Mouse (Mus musculus) hindbrain, embryonic 11.5 days (tissue): Measurements from ENCODE around the gene Snai1. TPM values are rescaled to one million over a fixed set of nuclear protein-coding genes. Genes with fewer than 3 reads are reported as not detected.

Experiments
- polyA plus RNA-seq: library from polyadenylated mRNA; unstranded; fragments of >200 nt; fragmentation: Nextera tagmentation; extraction: Ambion mirVana; gene quantifications from 2 replicates; pipeline ENCODE4 v1.2.1, GENCODE M21; 2014

Gene Snai1
- polyA plus RNA-seq, 1 experiment from 2014 or later: 27.6 TPM

Other genes starting within 250 kb of the Snai1 start
- 15.3 and 19.2 TPM in 2 replicates for gene B4galt5, start 189.0 kb upstream of the Snai1 start, polyA plus RNA-seq
- 15.7 and 21.8 TPM in 2 replicates for gene Slc9a8, start 116.5 kb upstream of the Snai1 start, polyA plus RNA-seq
- gene Rnf114, start 45.5 kb upstream of the Snai1 start, polyA plus RNA-seq: 120 and 140 TPM in 2 replicates
- 13.5 and 15.0 TPM in 2 replicates for gene Spata2, start 45.3 kb upstream of the Snai1 start, polyA plus RNA-seq
- gene Ube2v1, start 93.9 kb downstream of the Snai1 start, polyA plus RNA-seq: 237 and 257 TPM in 2 replicates
- 4.0 and 8.4 TPM in 2 replicates for gene Gm20431, start 123.3 kb downstream of the Snai1 start, polyA plus RNA-seq
- gene Cebpb, start 150.7 kb downstream of the Snai1 start, polyA plus RNA-seq: 1.5 and 3.1 TPM in 2 replicates
- gene Tmem189, start 151.6 kb downstream of the Snai1 start, polyA plus RNA-seq: 27.5 and 34.0 TPM in 2 replicates